ENCODE assay signal across 13 mouse cellular contexts in genomic region chr2:165257151-165257834, GRCm38 (mm10). TPM values are rescaled to one million over a fixed set of nuclear protein-coding genes. Genes with fewer than 3 reads are reported as not detected.
DNase-seq lines count a peak whose midpoint lies in the region; ATAC-seq and TF ChIP-seq lines count a peak whose summit lies in the region.
"Had no signal": no experiment of that assay in that cellular context is flagged by ENCODE, and none has a peak within 500 bp of the region (broad histone marks: within the 10 kb centered on the region; RNA-seq: fewer than 3 reads in every experiment).

No protein-coding gene starts in this region.

- H3K36me3 ChIP-seq in embryonic facial prominence, embryonic 14.5 days (ENCODE audit: control insufficient read depth, insufficient read depth, low read length) = no peaks in the 10 kb centered on the region
- no peaks in the 10 kb centered on the region for H3K36me3 ChIP-seq in embryonic facial prominence, embryonic 10.5 days (replicated peaks)
- no peaks in the 10 kb centered on the region for H3K36me3 ChIP-seq in midbrain, embryonic 13.5 days
- H3K36me3 ChIP-seq in midbrain, postnatal 0 days (ENCODE audit: insufficient read depth, low read length) = no peaks in the 10 kb centered on the region
- H3K36me3 ChIP-seq in midbrain, embryonic 16.5 days (ENCODE audit: control insufficient read depth, insufficient read depth, low read length) = no peaks in the 10 kb centered on the region
- H3K36me3 ChIP-seq: embryonic facial prominence, embryonic 13.5 days; lung, embryonic 15.5 days; midbrain, embryonic 12.5 days; stomach, embryonic 15.5 days had no signal

- H3K9ac ChIP-seq in embryonic facial prominence, embryonic 14.5 days (ENCODE audit: low read depth, low read length) = no peak overlapping the region
- H3K9ac ChIP-seq in midbrain, embryonic 13.5 days (replicated peaks) = no peak overlapping the region; the same call in 1 of the 2 replicates
- H3K9ac ChIP-seq in midbrain, postnatal 0 days (replicated peaks; ENCODE audit: low read length, poor library complexity, severe bottlenecking) = no peak overlapping the region
- H3K9ac ChIP-seq in midbrain, embryonic 16.5 days (ENCODE audit: low read depth, low read length) = no peak overlapping the region
- H3K9ac ChIP-seq: embryonic facial prominence, embryonic 13.5 days; forebrain, embryonic 13.5 days; lung, embryonic 15.5 days; midbrain, embryonic 12.5 days; stomach, embryonic 15.5 days had no signal

- H3K4me2 ChIP-seq in embryonic facial prominence, embryonic 14.5 days (ENCODE audit: low read depth, low read length) = no peak overlapping the region
- no peak overlapping the region for H3K4me2 ChIP-seq in midbrain, embryonic 13.5 days (replicated peaks)
- no peak overlapping the region for H3K4me2 ChIP-seq in midbrain, postnatal 0 days (ENCODE audit: low read depth, low read length, poor library complexity, severe bottlenecking)
- no peak overlapping the region for H3K4me2 ChIP-seq in midbrain, embryonic 16.5 days (ENCODE audit: low read length)
- H3K4me2 ChIP-seq: embryonic facial prominence, embryonic 13.5 days; forebrain, embryonic 13.5 days; lung, embryonic 15.5 days; midbrain, embryonic 12.5 days; stomach, embryonic 15.5 days had no signal

- DNase-seq in embryonic facial prominence, embryonic 14.5 days (ENCODE audit: low spot score) = no peak
- DNase-seq in embryonic facial prominence, embryonic 10.5 days (ENCODE audit: low spot score) = no peak
- DNase-seq in midbrain, postnatal 0 days (ENCODE audit: low spot score) = no peak
- peak; percentile 56 to 58 for DNase-seq in cerebellum, postnatal 36 days
- DNase-seq in layer of hippocampus, adult 8-10 months (ENCODE audit: low spot score in 2 of 2) = no peak
- DNase-seq: liver had no signal

- no peak for TF ChIP-seq CTCF in midbrain, postnatal 0 days (IDR thresholded peaks at IDR 0.05)

- ATAC-seq in embryonic facial prominence, embryonic 14.5 days (ENCODE audit: low read depth) = 0 out of 2 replicates have a peak, but pooled peaks have one; percentile 26
- ATAC-seq in midbrain, embryonic 13.5 days = no peak
- no peak for ATAC-seq in midbrain, postnatal 0 days (ENCODE audit: low FRiP score)
- ATAC-seq in midbrain, embryonic 16.5 days = no peak
- ATAC-seq: forebrain, embryonic 13.5 days had no signal

- no peaks in the 10 kb centered on the region for H3K9me3 ChIP-seq in embryonic facial prominence, embryonic 14.5 days (ENCODE audit: control insufficient read depth, low read length)
- no peaks in the 10 kb centered on the region for H3K9me3 ChIP-seq in embryonic facial prominence, embryonic 10.5 days
- no peaks in the 10 kb centered on the region for H3K9me3 ChIP-seq in midbrain, embryonic 13.5 days
- H3K9me3 ChIP-seq in midbrain, postnatal 0 days (ENCODE audit: low read length) = no peaks in the 10 kb centered on the region
- no peaks in the 10 kb centered on the region for H3K9me3 ChIP-seq in midbrain, embryonic 16.5 days (replicated peaks; ENCODE audit: control insufficient read depth, low read length, poor library complexity, severe bottlenecking)
- H3K9me3 ChIP-seq: embryonic facial prominence, embryonic 13.5 days; forebrain, embryonic 13.5 days; lung, embryonic 15.5 days; midbrain, embryonic 12.5 days; stomach, embryonic 15.5 days had no signal

- no peaks in the 10 kb centered on the region for H3K4me1 ChIP-seq in embryonic facial prominence, embryonic 14.5 days (ENCODE audit: control insufficient read depth, insufficient read depth, low read length)
- peaks cover 16% of the 10 kb centered on the region for H3K4me1 ChIP-seq in embryonic facial prominence, embryonic 10.5 days
- peaks cover 58% of the 10 kb centered on the region for H3K4me1 ChIP-seq in midbrain, embryonic 13.5 days (replicated peaks)
- H3K4me1 ChIP-seq in midbrain, postnatal 0 days (ENCODE audit: insufficient read depth, low read length) = peaks cover 12% of the 10 kb centered on the region
- H3K4me1 ChIP-seq in midbrain, embryonic 16.5 days (ENCODE audit: control insufficient read depth, insufficient read depth, low read length) = peaks cover 16% of the 10 kb centered on the region
- H3K4me1 ChIP-seq: lung, embryonic 15.5 days; stomach, embryonic 15.5 days had no signal

- H3K4me3 ChIP-seq in embryonic facial prominence, embryonic 14.5 days (ENCODE audit: low read depth, low read length) = no peak overlapping the region
- H3K4me3 ChIP-seq in embryonic facial prominence, embryonic 10.5 days = no peak overlapping the region
- H3K4me3 ChIP-seq in midbrain, embryonic 13.5 days (replicated peaks) = no peak overlapping the region
- no peak overlapping the region for H3K4me3 ChIP-seq in midbrain, postnatal 0 days (ENCODE audit: low read depth, low read length)
- H3K4me3 ChIP-seq in midbrain, embryonic 16.5 days (ENCODE audit: low read depth, low read length) = no peak overlapping the region
- H3K4me3 ChIP-seq: embryonic facial prominence, embryonic 13.5 days; forebrain, embryonic 13.5 days; lung, embryonic 15.5 days; midbrain, embryonic 12.5 days; stomach, embryonic 15.5 days had no signal

- peaks cover 27% of the 10 kb centered on the region for H3K27me3 ChIP-seq in embryonic facial prominence, embryonic 14.5 days (replicated peaks; ENCODE audit: control insufficient read depth, insufficient read depth, low read length)
- H3K27me3 ChIP-seq in embryonic facial prominence, embryonic 10.5 days (replicated peaks; ENCODE audit: low read depth, poor library complexity, severe bottlenecking) = peaks cover 97% of the 10 kb centered on the region
- H3K27me3 ChIP-seq in midbrain, embryonic 13.5 days = peaks cover 37% of the 10 kb centered on the region
- H3K27me3 ChIP-seq in midbrain, postnatal 0 days (ENCODE audit: insufficient read depth, low read length) = no peaks in the 10 kb centered on the region
- H3K27me3 ChIP-seq in midbrain, embryonic 16.5 days (ENCODE audit: control insufficient read depth, insufficient read depth, low read depth, low read length) = peaks cover 4% of the 10 kb centered on the region; the same call in 1 of the 2 replicates

- no peak overlapping the region for H3K27ac ChIP-seq in embryonic facial prominence, embryonic 14.5 days (replicated peaks; ENCODE audit: low read depth, low read length)
- no peak overlapping the region for H3K27ac ChIP-seq in embryonic facial prominence, embryonic 10.5 days (replicated peaks)
- H3K27ac ChIP-seq in midbrain, embryonic 13.5 days = peak overlapping the region; percentile 37; the same call in 1 of the 2 replicates
- H3K27ac ChIP-seq in midbrain, postnatal 0 days (ENCODE audit: low read depth, low read length) = no peak overlapping the region
- H3K27ac ChIP-seq in midbrain, embryonic 16.5 days (ENCODE audit: low read length) = peak overlapping the region; percentile 5; the same call in 1 of the 2 replicates
- H3K27ac ChIP-seq: embryonic facial prominence, embryonic 13.5 days; forebrain, embryonic 13.5 days; lung, embryonic 15.5 days; midbrain, embryonic 12.5 days; stomach, embryonic 15.5 days had no signal

- 44% methylated on average over 11 of the region's 11 CpGs for WGBS in embryonic facial prominence, embryonic 14.5 days
- WGBS in embryonic facial prominence, embryonic 10.5 days = 59% methylated on average over 11 of the region's 11 CpGs
- 30% methylated on average over 11 of the region's 11 CpGs for WGBS in midbrain, embryonic 13.5 days
- WGBS in midbrain, postnatal 0 days = 40% methylated on average over 11 of the region's 11 CpGs
- 22% methylated on average over 11 of the region's 11 CpGs for WGBS in midbrain, embryonic 16.5 days

RNA-seq across cellular contexts. Expression of gene Cdh22, which starts 22.6 kb away (rescaled TPM):
- 0.33 and 0.93 TPM in 2 replicates for polyA plus RNA-seq in embryonic facial prominence, embryonic 14.5 days (2014; fragmentation: Nextera tagmentation; extraction: Ambion mirVana)
- 0.91 and 1.1 TPM in 2 replicates for polyA plus RNA-seq in embryonic facial prominence, embryonic 10.5 days (2016; fragmentation: Nextera tagmentation; extraction: Ambion mirVana)
- polyA plus RNA-seq in midbrain, embryonic 13.5 days (2015; fragmentation: Nextera tagmentation; extraction: Ambion mirVana) = 10.4 and 15.7 TPM in 2 replicates
- total RNA-seq in midbrain, postnatal 0 days (2014; rRNA removed) = 41.3 and 47.9 TPM in 2 replicates
- polyA plus RNA-seq in midbrain, postnatal 0 days (2015; fragmentation: Nextera tagmentation; extraction: Ambion mirVana) = 21.9 and 23.2 TPM in 2 replicates
- polyA plus RNA-seq in midbrain, embryonic 16.5 days (2015; fragmentation: Nextera tagmentation; extraction: Ambion mirVana) = 13.9 and 15.4 TPM in 2 replicates
- total RNA-seq in layer of hippocampus, adult 8-10 months (2022) = 10 to 100 TPM; 17.8 to 19.7 (median 18.2) TPM

RNA-seq across cellular contexts. Expression of gene Slc35c2, which starts 30.4 kb away (rescaled TPM):
- polyA plus RNA-seq in embryonic facial prominence, embryonic 14.5 days (2014; fragmentation: Nextera tagmentation; extraction: Ambion mirVana) = 45.6 and 52.1 TPM in 2 replicates
- 59.2 and 64.6 TPM in 2 replicates for polyA plus RNA-seq in embryonic facial prominence, embryonic 10.5 days (2016; fragmentation: Nextera tagmentation; extraction: Ambion mirVana)
- polyA plus RNA-seq in midbrain, embryonic 13.5 days (2015; fragmentation: Nextera tagmentation; extraction: Ambion mirVana) = 69.6 and 73.8 TPM in 2 replicates
- 89.6 and 98.9 TPM in 2 replicates for total RNA-seq in midbrain, postnatal 0 days (2014; rRNA removed)
- polyA plus RNA-seq in midbrain, postnatal 0 days (2015; fragmentation: Nextera tagmentation; extraction: Ambion mirVana) = 68.7 and 69.3 TPM in 2 replicates
- polyA plus RNA-seq in midbrain, embryonic 16.5 days (2015; fragmentation: Nextera tagmentation; extraction: Ambion mirVana) = 68.0 and 71.9 TPM in 2 replicates
- 10 to 100 TPM; 79.3 to 98.3 (median 92.3) TPM for total RNA-seq in layer of hippocampus, adult 8-10 months (2022)

Comparison
In these comparisons a context has a peak if more than half of its experiments do, and no peak if none do; other contexts are left out.
1. H3K27ac ChIP-seq: peak in midbrain, embryonic 13.5 days (single experiment) and midbrain, embryonic 16.5 days (single experiment); none in embryonic facial prominence, embryonic 14.5 days (single experiment), embryonic facial prominence, embryonic 10.5 days (single experiment) and midbrain, postnatal 0 days (single experiment).
2. DNase-seq: peak in cerebellum, postnatal 36 days (2 of 2); none in embryonic facial prominence, embryonic 14.5 days (single experiment), embryonic facial prominence, embryonic 10.5 days (single experiment), midbrain, postnatal 0 days (single experiment) and layer of hippocampus, adult 8-10 months (0 of 2).